Mouse (Mus musculus) E14TG2a.4 (cell line): ENCODE measurements around the gene Gm28051.

ENCODE experiments used
- CTCF ChIP-seq: conservative IDR thresholded peaks from 2 replicates; pipeline ENCODE4 v1.5.1; 2014; ENCODE audit warnings: low read length
- NANOG ChIP-seq: IDR thresholded peaks from 2 replicates; pipeline ENCODE4 v1.6.1; 2014; ENCODE audit warnings: borderline replicate concordance, low read length, mixed read lengths

DNA sequence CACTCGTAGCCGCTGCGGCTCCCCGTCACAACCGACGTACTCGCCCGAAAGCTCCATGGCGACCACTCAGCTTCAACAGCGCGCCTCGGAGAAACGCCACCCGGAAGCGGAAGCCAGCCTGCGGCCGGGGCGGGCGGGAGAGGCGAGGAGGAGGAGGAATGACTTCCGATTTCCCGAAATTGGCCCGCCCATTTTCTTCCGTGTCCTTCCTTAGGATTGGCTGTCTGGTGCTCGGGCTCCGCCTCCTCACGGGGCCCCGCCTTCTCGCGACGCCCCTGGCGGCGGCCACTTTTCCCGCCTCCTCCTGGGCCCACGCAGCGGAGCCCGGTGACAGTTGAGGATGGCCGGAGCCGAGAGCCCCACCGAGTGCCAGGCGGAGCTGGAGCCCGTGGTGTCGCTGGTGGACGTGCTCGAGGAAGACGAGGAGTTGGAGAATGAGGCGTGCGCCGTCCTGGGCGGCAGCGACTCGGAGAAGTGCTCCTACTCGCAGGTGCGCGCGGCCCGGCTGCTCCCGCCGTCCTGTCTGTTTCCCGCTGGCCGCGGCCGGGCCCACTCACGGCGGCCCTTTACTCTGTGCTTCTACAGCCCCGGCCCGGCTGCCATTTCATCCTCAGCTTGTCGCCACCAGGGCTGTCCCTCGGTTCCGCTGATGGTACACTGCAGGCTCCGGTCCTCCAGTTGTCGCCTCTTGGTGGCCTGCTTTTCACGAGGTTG, at the start of gene Gm28051, which contains the start of the genes Gon7 and Ubr7:
- TF ChIP-seq CTCF (no peak), NANOG (no peak)
